Mouse (Mus musculus) kidney, adult 18-20 months (tissue): ENCODE measurements around the gene Slc35g2.

Experiments used
- DNase-seq: peaks from one replicate; pipeline ENCODE4 v3.0.0; 2021

The Slc35g2 gene

GRCm38 (mm10) chr9:100558023-100558573 is 12.8 kb downstream of the Slc35g2 start:
- no peak for DNase-seq

DNA sequence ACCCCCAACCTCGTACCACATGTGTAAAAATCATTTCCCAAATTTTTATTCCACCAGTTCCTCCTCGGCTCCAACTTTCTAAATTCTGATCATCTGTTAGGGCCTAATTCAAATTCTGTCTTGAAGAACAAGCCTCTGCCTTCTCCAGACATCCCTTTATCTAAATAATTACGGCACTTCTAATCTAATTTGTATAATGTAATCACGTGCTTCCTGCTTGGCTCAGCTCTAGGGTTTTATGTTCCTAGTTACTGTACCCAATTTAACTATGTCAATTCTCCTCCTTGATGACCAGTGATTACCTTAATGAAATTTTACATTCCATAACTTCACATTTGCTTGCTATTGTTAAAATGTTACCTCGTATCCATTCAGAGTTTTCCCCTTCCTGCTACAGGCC is 15.2 kb downstream of the Slc35g2 start:
- no peak for DNase-seq

DNA sequence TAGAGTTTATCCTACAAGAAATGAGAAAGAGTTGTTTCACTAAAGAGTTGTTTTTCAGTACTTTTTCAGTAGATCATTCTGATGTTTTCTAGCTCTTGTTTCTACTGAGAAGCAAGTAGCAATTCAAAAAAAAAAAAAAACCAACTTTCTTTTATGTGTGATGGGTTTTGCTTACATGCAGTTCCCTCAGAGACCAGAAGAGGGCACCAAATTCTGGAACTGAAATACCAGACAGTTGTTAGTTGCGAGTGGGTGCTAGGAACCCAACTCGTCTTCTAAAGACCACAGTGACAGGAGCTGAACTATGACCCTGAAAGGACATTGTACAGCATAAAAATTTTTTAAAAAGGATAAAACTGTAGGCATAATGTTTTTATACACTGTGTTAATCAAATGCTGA is 22.6 kb downstream of the Slc35g2 start:
- DNase-seq = no peak

DNA sequence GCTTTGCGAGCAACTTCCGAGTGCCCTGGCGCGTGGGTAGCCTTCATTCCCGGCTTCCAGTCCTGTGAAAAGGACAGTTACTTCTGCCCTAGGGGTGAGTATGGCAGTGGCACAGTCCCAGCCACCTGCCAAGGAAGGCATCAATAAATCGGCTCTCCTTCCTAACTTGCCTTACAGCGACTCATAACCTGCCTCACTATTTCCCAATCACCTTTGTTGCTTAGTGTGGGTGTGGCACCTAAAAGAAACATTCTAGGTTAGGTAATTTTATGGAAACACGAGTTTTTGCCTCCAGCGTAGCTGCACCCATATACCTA is 24.3 kb downstream of the Slc35g2 start:
- DNase-seq = no peak

GRCm38 (mm10) chr9:100545715-100546593 is 24.9 kb downstream of the Slc35g2 start, which contains the start of gene Nck1:
TSS of gene Nck1 (minus strand) at chr9:100546134.
- peak; percentile 100 for DNase-seq

DNA sequence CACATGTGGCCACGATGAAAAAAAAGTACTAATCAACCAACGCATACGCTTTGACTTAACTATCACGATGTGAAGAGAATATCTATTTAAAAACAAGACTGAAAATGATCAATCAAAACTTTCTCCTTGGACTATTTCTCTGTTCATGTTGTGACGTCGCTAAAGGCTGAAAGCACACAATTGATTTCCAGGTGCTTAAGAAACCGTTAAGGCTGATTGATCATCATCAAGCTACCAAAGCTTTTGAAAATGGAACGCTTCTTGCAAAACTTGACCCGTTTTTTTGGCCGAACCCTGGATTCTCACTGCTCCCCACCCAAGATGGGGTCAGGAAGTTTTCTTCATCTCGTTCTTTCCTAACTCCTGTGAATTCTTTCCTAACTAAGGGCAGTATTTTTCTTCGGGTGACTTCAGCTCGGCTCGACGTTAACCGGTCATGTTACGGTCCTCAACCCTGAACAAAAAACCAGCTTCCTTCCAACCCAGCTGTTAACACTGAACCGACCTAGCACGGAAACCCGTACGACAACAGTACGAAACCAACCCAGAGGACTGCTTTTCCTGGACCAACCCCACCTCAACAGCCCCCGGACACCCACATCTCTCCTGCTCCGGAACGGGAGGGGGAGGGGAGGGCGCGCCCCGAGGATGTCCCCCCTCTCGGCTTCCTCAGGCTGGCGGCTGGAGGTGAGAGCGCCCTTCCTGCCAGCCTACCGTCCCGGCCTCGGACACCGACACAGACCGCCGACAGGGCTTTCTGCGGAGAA is 25.8 kb downstream of the Slc35g2 start:
- no peak for DNase-seq

DNA sequence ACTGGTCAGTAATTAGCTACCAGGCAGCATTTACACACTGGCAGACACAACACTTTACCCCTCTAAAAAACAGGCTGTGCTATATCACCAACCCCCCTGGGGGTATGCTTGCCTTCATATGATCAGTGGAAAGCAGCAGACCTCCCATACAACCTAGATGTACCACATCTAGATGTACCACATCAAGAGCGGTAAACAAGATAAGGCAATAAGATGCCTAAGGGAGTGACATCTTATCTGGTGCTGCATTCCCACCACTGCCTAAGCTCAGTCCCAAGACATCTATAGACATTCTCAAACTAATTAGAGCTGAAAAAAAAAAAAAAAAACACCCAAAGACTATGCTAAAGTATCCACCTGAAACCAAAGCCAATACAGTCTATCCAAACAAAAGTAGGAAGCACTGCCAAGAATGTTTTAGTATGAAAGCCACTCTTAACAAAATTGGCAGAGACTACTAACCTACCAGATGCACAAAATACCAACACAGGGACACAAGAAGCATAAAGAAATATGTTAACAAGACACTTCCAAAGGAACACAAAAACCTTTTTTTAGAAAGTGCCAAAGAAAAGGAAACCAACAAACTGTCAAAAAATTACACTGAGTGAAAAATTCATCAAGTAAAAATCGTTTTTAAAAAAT is 35.1 kb downstream of the Slc35g2 start:
- DNase-seq = no peak

DNA sequence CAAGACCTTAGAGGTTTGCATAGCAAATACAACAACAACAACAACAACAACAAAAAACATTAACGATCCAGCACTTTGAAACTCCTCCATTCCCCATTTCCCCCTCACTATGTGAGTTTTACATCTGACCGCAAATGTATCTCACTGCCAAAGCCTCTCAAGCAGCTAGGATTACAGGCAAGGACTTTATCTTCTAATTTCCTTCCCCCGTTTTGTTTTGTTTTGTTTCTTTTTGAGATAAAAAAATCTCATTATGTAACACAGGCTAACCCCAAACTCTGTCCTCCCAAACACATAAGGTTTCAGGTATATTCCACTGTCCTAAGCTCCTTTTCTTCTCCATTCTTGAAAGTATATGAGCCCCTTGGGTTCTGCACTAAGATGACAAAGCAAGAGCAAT is 36.2 kb downstream of the Slc35g2 start:
- DNase-seq = no peak

- no peak for DNase-seq
Measured at GRCm38 (mm10) chr9:100532847-100533505, 37.9 kb downstream of the Slc35g2 start.

GRCm38 (mm10) chr9:100531296-100531695 is 39.6 kb downstream of the Slc35g2 start:
- no peak for DNase-seq

- no peak for DNase-seq
Measured at GRCm38 (mm10) chr9:100525225-100525624, 45.7 kb downstream of the Slc35g2 start.

DNA sequence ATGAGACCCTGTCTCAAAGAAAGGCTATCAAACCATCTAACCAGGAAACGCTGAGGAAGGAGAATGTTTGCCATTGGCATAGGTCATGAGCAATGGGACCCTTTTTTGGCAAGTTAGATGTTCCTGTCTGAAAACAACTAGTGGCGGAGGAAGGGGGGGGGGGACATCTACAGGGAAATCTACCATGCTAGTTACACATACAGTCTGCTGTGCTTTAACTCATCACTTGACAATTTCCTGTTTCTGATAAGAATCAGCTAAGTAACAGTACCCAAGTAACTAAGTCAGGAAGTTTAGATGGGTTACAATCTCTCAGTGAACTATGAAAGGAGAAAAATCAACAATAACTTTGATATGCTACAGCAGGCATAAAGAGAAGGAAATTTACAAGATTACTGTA is 48.9 kb downstream of the Slc35g2 start:
- DNase-seq = no peak

- DNase-seq = peak; percentile 30
Measured at GRCm38 (mm10) chr9:100520586-100520985, 50.3 kb downstream of the Slc35g2 start.

GRCm38 (mm10) chr9:100520012-100520411 is 50.9 kb downstream of the Slc35g2 start:
- no peak for DNase-seq

- DNase-seq = no peak
Measured at GRCm38 (mm10) chr9:100507581-100507980, 63.3 kb downstream of the Slc35g2 start.

GRCm38 (mm10) chr9:100506652-100507051 is 64.2 kb downstream of the Slc35g2 start:
- peak; percentile 54 for DNase-seq

- no peak for DNase-seq
Measured at GRCm38 (mm10) chr9:100505498-100505897, 65.4 kb downstream of the Slc35g2 start.
